Mouse (Mus musculus) NIH3T3 (cell line): Measurements from ENCODE around the gene Myl3.
A peak's percentile ranks its signal among the peaks of the same experiment; 100 is the strongest.

Experiments
- DNase-seq: peaks from one replicate; pipeline ENCODE4 v3.0.0-alpha.2; 2012; ENCODE audit warnings: low read depth

Gene Myl3

GRCm38 (mm10) chr9:110762763-110763162 lies 21.1 kb downstream of the Myl3 start:
- no peak for DNase-seq

- DNase-seq = no peak
These were observed 21.7 kb downstream of the Myl3 start for GRCm38 (mm10) chr9:110763405-110763804.

- DNase-seq = no peak
These were observed 30.7 kb downstream of the Myl3 start for GRCm38 (mm10) chr9:110772336-110772735.

DNA sequence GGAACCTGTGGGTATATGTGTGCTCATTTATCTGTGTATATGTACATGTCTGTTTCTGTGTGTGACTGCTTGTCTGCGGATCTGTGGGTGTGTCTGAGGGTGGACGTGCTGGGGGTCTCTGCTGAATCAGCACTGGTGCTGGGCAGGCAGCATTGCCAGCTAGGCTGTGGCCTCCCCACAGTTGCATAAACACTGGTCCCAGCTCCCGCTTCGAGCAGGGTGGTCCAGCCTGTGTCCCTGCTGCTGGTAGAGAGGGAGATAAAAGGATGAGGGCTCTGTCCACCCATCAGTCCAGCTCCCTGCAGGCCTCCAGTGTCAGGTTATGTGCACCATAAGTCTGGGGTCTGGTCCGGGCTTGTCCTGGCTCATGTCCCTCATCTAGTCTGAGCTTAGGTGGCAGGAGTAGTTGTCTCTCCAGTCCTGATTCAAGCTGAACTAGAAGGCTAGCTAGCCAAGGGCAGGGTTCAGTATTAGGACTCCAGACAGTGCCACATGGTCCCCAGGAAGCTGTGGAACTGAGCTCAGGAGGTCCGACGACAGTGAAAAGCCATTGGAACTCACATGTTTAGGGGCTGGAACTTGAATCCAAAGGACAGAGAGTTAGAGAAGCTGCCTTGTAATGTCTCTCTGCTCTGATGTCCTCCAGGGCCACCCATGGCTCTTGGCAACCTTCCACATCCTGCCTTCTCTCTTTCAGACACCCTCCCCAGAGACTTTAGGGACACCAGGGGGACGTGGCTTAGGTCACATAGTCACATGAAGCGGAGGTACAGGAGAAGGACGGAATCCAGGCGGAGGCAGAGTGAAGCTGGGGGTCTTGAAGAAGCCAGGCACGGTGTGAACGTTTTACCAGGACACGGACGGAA lies 33.0 kb downstream of the Myl3 start:
- DNase-seq = no peak

DNA sequence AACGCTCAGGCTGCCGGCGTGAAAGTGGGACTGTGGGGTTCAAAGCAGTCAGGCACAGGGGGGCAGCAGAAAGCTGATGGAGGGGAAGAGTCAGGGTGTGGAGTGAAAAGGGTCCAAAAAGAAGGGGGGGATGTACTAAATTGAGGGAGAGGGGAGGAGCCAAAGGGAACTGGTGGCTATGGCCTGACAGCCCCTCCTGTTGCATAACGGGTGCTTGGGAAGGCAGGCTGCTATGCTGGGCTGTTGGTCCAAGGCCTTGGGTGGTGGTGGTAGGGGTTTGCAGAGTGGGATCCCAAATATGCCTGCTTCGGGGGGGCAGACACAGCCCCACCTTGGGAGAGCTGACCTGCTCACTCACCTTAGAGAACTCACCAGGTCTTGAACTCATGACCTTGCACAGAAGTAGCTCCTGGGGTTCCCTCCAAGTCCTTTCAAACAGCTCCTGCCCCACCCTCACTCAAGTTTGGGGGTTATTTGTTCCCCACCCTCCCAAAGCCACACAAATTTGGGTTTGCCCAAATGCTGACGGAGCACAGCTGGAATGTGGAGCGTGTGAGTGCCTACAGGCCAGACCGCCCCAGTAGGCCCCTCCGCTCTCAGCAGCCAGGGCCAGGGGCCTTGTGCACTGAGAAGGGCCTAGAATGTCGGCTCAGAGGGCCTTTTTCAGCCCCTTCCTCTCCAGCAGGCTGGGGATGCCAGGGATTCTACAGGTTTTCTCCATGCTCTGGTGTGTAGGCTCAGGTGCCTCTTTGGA lies 33.8 kb downstream of the Myl3 start:
- no peak for DNase-seq

DNA sequence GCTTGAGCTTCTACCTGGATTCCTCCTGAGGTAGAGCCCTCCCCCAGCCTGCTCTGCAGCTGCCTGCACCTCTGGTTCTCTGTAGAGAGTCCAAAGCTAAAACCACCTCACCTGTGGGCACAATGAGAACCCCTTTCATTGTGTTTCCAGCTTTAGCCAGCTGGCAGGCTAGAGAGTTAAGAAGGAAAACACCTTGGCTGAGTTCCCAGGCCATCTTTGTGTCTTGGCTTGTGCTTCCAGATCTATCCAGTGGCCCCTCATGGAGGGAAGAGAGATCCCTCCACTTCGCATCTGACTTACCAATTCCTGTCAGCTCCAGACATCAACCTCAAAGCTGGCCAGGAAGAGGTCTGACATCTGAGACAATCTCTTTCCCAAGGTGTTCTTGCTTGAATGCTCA lies 36.4 kb downstream of the Myl3 start:
- no peak for DNase-seq

DNA sequence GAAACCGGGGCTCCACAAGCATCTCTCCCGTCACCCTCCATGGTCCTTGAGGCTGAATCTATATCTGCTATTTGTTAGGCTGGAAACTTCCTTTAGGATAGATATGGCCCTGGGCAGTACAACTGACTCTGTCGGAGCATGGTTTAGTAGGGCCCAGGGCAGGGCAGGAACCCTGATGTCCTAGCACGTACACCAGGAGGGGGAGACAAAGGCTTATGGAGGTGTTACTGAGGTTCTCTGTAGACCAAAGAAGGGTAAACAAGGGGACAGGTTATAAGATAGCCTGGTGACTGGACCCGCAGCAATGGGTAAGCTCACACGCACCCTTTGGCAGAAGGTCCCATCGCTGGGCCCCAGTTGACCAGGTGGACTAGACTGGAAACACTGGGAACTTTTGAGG lies 36.9 kb downstream of the Myl3 start:
- peak; percentile 6 for DNase-seq

GRCm38 (mm10) chr9:110779242-110779913 lies 37.7 kb downstream of the Myl3 start:
- DNase-seq = peak; percentile 29

- DNase-seq = peak; percentile 90
These were observed 39.6 kb downstream of the Myl3 start for GRCm38 (mm10) chr9:110781256-110781721.

DNA sequence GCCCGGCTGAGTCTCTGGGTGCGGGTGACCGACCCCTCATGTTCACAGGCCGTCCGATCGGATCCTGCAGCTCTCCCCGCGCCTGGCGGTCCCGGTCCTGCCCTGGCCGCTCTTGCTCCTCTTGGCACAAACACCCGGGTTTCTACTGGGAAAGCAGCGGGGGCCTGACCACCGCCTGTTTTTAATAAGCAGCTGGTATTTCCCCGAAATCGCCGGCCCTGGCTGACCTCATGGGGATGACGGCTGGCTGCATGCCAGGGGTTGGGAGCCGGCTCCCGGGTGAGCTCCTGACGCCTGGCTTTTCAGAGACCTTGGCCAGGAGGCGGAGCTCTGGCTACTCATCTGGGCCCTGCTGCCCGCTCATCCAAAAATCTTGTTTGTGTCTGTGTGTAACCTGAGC lies 40.1 kb downstream of the Myl3 start:
- peak; percentile 88 for DNase-seq

DNA sequence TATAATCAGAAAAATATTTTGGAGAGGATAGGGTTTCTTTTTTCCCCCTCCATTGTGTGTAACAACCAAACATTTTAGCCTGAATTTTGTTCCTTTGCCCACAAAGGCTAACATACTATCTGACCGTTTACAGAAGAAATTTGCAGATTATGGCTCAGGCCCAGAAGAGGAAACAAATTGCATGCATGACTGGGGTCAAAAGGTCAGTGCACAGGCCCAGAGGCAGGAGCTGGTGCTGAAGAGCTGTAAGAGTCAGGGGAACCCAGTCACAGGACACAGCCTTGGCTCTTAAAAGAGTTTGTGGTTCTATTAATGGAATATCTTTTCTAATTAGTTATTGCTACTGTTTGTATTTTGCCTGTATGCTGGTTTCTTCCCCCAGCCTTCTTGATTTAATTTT lies 42.0 kb downstream of the Myl3 start:
- no peak for DNase-seq

GRCm38 (mm10) chr9:110788169-110788568 lies 46.5 kb downstream of the Myl3 start:
- no peak for DNase-seq

DNA sequence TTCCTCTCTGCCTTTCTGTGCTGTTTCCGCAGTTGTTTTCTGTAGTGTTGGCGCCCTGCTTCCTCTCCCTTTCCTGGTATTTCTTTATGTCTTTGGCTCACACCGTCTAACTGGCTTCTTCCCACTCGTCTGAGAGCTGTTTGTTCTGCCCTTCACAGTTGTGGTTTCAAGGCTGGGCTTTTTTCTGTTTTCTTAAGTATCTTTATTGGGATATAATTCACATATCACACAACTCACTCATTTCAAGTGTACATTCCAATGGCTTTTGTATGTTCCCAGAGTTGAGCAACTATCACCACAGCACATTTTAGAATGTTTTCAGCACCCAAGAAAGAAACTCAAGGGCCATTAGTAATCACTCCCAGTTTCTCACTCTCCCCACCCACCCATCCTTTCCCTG lies 48.8 kb downstream of the Myl3 start:
- peak; percentile 49 for DNase-seq

DNA sequence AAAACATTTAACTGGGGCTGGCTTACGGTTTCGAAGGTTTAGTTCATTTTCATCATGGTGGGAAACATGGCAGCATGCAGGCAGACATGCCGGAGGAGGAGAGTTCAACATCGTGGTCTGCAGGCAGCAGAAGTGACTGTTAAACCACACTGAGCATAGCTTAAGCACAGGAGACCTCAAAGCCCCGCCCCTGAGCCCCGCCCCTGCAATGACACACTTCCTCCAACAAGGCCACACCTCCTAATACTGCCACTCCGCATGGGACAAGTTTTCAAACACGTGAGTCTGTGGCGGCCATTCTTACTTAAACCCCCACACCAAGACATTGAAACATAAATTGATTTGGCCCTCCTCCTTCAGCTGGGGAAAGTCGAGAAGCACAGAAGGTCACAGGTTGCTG lies 55.4 kb downstream of the Myl3 start:
- no peak for DNase-seq

DNA sequence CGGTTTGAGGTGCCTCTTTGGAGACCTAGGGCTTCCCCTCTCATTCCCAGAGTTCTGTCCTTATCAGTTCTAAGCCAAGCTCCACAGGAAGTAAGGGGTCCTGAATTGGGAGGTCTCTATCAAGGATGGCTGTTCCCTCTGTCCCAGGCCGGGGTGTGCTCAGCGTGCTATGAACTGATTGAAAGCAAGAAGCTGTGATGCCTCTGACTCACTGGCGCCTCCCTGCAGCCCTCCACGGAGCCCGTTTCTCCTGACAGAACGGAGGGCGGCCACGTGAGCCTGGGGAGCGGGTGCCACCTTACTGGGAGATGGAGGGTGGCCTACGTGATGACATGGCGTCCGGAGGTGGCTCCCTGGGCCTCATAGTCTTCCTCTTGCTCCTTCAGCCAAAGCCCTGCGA lies 56.2 kb downstream of the Myl3 start, which contains the start of gene Prss42:
Gene Prss42, plus strand, starts transcription at position 301 of the 400 bp plus-strand sequence.
- DNase-seq = no peak

GRCm38 (mm10) chr9:110800834-110801479 lies 59.3 kb downstream of the Myl3 start:
- DNase-seq = no peak

GRCm38 (mm10) chr9:110803294-110803693 lies 61.6 kb downstream of the Myl3 start:
- no peak for DNase-seq

- no peak for DNase-seq
These were observed 68.4 kb downstream of the Myl3 start for GRCm38 (mm10) chr9:110810051-110810450.

DNA sequence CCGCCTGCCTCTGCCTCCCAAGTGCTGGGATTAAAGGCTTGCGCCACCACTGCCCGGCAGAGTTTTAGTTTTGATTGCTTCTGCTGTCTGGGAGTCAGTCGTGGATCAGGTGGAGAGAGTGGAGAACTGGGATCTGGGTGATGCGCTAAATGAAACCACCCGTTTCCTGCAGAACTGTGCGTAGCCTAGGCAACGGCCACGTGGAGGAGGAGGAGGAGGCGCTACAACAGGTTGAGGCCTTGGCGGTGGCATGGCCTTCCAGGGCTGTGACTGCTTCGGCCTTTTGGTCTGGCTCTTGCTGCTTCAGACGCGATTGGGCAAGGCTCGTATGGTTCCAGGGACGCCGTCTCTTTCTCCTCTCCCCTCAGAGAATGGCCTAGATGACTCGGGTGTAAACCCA lies 72.1 kb downstream of the Myl3 start, which contains the start of gene Prss44:
Gene Prss44, plus strand, starts transcription at position 206 of the 400 bp plus-strand sequence.
- no peak for DNase-seq
